Mouse (Mus musculus): ENCODE results near the gene Hpcal1. TPM values are rescaled to one million over a fixed set of nuclear protein-coding genes. Genes with fewer than 3 reads are reported as not detected.

Gene Hpcal1
- polyA plus RNA-seq, 1 experiment from 2014 or later: 48.0 TPM

DNA sequence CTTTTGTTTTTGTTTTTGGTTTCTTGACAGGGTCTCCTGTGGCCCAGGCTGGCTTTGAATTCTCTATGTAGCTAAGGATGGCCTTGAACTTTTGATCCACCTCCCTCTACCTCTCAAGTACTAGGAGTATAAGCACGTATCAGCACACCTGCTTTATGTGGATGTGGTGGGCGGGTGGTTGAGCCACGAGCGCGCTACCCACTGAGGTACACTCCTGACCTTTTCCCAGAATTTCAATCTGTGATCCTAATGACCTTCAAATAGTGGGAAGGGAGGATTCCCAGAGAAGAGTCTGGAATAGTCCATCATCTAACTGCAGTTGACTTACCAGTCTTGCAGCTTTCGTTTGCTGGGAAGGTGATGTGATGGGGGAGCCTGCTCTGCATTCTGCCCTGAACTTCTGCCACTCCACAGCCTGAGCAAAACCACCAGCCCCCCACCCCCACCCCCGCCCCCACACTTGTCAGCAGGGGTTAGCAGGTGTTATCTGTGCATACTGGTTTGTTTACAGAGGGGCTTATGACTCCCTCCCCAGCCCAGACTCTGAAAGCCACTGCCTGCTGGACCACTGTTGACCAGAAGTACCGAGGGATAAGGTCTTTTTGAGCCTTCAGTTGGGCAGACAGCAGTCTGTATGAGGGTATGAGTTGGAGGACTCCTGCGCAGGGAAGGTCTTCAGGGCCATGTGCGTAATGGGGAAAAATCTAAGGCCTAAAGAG is 46.4 kb downstream of the Hpcal1 start:
- Histone ChIP-seq H3K36me3 (ENCODE audit: control insufficient read depth, insufficient read depth, low read length) (no peaks in the 10 kb centered on the region), H3K4me3 (ENCODE audit: low read depth, low read length) (no peak overlapping the region), H3K9me3 (ENCODE audit: control insufficient read depth, low read length) (no peaks in the 10 kb centered on the region), H3K4me2 (replicated peaks; ENCODE audit: low read depth, low read length) (no peak overlapping the region), H3K4me1 (replicated peaks; ENCODE audit: control insufficient read depth, insufficient read depth, low read length) (no peaks in the 10 kb centered on the region), H3K9ac (ENCODE audit: low read depth, low read length) (no peak overlapping the region), H3K27ac (ENCODE audit: low read depth, low read length) (no peak overlapping the region), H3K27me3 (ENCODE audit: control insufficient read depth, insufficient read depth, low read length) (no peaks in the 10 kb centered on the region)
- WGBS: 84% methylated on average over 10 of the region's 10 CpGs
- no peak for DNase-seq (ENCODE audit: low spot score)
- no peak for ATAC-seq (ENCODE audit: low FRiP score)

DNA sequence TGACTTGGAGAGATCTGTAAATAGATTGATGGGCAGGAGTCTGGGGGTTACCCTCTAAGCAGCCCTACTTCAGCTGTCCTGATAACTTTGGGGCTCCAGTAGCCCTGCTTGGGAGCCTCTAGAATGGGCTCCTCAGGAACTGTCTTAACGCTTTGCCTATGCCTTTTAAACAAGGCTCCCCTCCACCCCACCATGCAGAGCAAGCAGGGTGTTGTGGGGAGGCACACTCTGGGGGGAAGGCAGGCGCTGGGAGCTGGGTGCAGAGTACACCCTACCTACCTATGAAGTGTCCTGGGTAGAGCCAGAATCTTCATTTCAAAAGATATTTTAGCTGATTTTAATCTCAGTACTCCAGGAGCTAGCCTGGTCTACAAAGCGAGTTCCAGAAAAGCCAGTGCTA is 47.2 kb downstream of the Hpcal1 start:
- H3K9me3 ChIP-seq (ENCODE audit: control insufficient read depth, low read length): no peaks in the 10 kb centered on the region
- no peak overlapping the region for H3K4me2 ChIP-seq (replicated peaks; ENCODE audit: low read depth, low read length)
- no peaks in the 10 kb centered on the region for H3K27me3 ChIP-seq (ENCODE audit: control insufficient read depth, insufficient read depth, low read length)
- H3K9ac ChIP-seq (ENCODE audit: low read depth, low read length): no peak overlapping the region
- no peaks in the 10 kb centered on the region for H3K36me3 ChIP-seq (ENCODE audit: control insufficient read depth, insufficient read depth, low read length)
- ATAC-seq (ENCODE audit: low FRiP score) (no peak), DNase-seq (ENCODE audit: low spot score) (no peak)
- no peak overlapping the region for H3K27ac ChIP-seq (ENCODE audit: low read depth, low read length)
- H3K4me3 ChIP-seq (ENCODE audit: low read depth, low read length): no peak overlapping the region
- 90% methylated on average over 3 of the region's 3 CpGs for WGBS
- no peaks in the 10 kb centered on the region for H3K4me1 ChIP-seq (replicated peaks; ENCODE audit: control insufficient read depth, insufficient read depth, low read length)

- no peaks in the 10 kb centered on the region for H3K4me1 ChIP-seq (replicated peaks; ENCODE audit: control insufficient read depth, insufficient read depth, low read length)
- no peak overlapping the region for H3K4me2 ChIP-seq (replicated peaks; ENCODE audit: low read depth, low read length)
Measured at GRCm38 (mm10) chr12:17738473-17738872, 47.8 kb downstream of the Hpcal1 start.

DNA sequence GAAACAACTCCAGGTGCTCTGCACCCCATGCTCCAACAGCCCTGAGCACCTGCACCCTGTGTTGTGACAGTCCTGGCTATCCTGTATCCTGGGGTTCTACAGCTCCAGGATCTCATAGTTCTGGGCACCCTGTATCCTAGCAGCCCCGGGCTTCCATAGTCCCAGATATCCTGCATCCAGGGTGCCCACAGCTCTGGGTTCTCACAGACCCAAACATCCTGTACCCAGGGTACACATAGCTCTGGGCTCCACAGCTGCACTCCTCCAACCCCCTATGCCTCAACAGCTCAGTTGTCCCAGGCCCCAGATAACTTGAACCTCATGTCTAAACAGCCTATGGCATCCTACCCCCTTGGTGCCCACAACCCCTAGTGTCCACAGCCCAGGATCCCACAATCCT is 49.6 kb downstream of the Hpcal1 start:
- Histone ChIP-seq H3K9ac (ENCODE audit: low read depth, low read length) (no peak overlapping the region), H3K4me1 (replicated peaks; ENCODE audit: control insufficient read depth, insufficient read depth, low read length) (no peaks in the 10 kb centered on the region), H3K27ac (ENCODE audit: low read depth, low read length) (no peak overlapping the region), H3K27me3 (ENCODE audit: control insufficient read depth, insufficient read depth, low read length) (no peaks in the 10 kb centered on the region), H3K9me3 (ENCODE audit: control insufficient read depth, low read length) (no peaks in the 10 kb centered on the region), H3K4me2 (replicated peaks; ENCODE audit: low read depth, low read length) (no peak overlapping the region), H3K4me3 (ENCODE audit: low read depth, low read length) (no peak overlapping the region), H3K36me3 (ENCODE audit: control insufficient read depth, insufficient read depth, low read length) (no peaks in the 10 kb centered on the region)
- no peak for ATAC-seq (ENCODE audit: low FRiP score)
- 95% methylated on average over 1 of the region's 1 CpGs for WGBS
- no peak for DNase-seq (ENCODE audit: low spot score)

More at GRCm38 (mm10) chr12:17738473-17738872, 47.8 kb downstream of the Hpcal1 start:
- no peak overlapping the region for H3K9ac ChIP-seq (ENCODE audit: low read depth, low read length)
- no peaks in the 10 kb centered on the region for H3K9me3 ChIP-seq (ENCODE audit: control insufficient read depth, low read length)
- no peaks in the 10 kb centered on the region for H3K27me3 ChIP-seq (ENCODE audit: control insufficient read depth, insufficient read depth, low read length)
- H3K36me3 ChIP-seq (ENCODE audit: control insufficient read depth, insufficient read depth, low read length): no peaks in the 10 kb centered on the region
- no peak for ATAC-seq (ENCODE audit: low FRiP score)
- no peak overlapping the region for H3K4me3 ChIP-seq (ENCODE audit: low read depth, low read length)
- WGBS: 39% methylated on average over 6 of the region's 6 CpGs
- no peak for DNase-seq (ENCODE audit: low spot score)
- no peak overlapping the region for H3K27ac ChIP-seq (ENCODE audit: low read depth, low read length)

DNA sequence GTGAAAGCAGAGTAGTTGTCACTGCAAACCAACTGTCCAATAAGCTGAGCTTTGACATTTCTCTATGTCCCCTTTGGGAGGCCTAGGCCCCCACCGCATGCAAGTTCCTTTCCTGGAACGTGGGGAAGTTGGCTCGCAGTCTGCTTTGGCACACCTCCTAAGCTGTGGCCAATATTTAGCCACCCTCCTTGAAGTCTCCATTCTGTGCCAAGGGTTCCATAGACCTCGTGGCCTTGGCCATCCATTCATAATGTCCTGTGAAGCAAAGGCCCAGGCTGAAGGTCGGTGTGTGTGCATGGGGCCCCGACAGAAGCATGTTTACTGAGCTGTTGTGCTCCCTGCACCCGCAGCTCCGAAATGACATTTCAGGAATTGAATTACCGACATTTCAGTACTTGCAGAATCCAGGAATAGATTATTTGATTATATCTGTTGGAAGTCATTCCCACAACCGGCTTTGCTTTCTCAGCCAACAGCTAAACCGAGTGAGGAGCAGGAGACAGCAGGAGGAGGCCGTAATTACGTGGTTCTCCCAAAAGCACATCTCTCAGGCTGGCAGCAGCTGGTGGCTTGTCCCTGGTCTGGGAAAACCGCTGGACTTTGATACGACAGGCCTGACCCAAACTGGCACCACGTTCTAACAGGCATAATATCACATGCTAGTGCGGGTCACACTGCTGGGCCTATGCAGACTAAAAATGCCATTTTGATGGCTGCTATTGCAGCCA is 51.1 kb downstream of the Hpcal1 start:
- WGBS: 83% methylated on average over 17 of the region's 17 CpGs
- no peak for DNase-seq (ENCODE audit: low spot score)

GRCm38 (mm10) chr12:17742571-17743321 is 52.1 kb downstream of the Hpcal1 start:
- 89% methylated on average over 11 of the region's 11 CpGs for WGBS
- Histone ChIP-seq H3K36me3 (ENCODE audit: control insufficient read depth, insufficient read depth, low read length) (no peaks in the 10 kb centered on the region), H3K27ac (ENCODE audit: low read depth, low read length) (no peak overlapping the region), H3K9me3 (ENCODE audit: control insufficient read depth, low read length) (no peaks in the 10 kb centered on the region), H3K4me3 (ENCODE audit: low read depth, low read length) (no peak overlapping the region), H3K4me1 (replicated peaks; ENCODE audit: control insufficient read depth, insufficient read depth, low read length) (peaks cover 4% of the 10 kb centered on the region), H3K9ac (ENCODE audit: low read depth, low read length) (no peak overlapping the region), H3K4me2 (replicated peaks; ENCODE audit: low read depth, low read length) (no peak overlapping the region), H3K27me3 (ENCODE audit: control insufficient read depth, insufficient read depth, low read length) (no peaks in the 10 kb centered on the region)
- ATAC-seq (ENCODE audit: low FRiP score) (no peak), DNase-seq (ENCODE audit: low spot score) (no peak)

More for the DNA sequence above, 51.1 kb downstream of the Hpcal1 start:
- Histone ChIP-seq H3K27ac (ENCODE audit: low read depth, low read length) (no peak overlapping the region), H3K36me3 (ENCODE audit: control insufficient read depth, insufficient read depth, low read length) (no peaks in the 10 kb centered on the region), H3K9ac (ENCODE audit: low read depth, low read length) (no peak overlapping the region), H3K4me3 (ENCODE audit: low read depth, low read length) (no peak overlapping the region), H3K4me2 (replicated peaks; ENCODE audit: low read depth, low read length) (no peak overlapping the region), H3K4me1 (replicated peaks; ENCODE audit: control insufficient read depth, insufficient read depth, low read length) (peaks cover 4% of the 10 kb centered on the region), H3K9me3 (ENCODE audit: control insufficient read depth, low read length) (no peaks in the 10 kb centered on the region), H3K27me3 (ENCODE audit: control insufficient read depth, insufficient read depth, low read length) (no peaks in the 10 kb centered on the region)
- no peak for ATAC-seq (ENCODE audit: low FRiP score)

DNA sequence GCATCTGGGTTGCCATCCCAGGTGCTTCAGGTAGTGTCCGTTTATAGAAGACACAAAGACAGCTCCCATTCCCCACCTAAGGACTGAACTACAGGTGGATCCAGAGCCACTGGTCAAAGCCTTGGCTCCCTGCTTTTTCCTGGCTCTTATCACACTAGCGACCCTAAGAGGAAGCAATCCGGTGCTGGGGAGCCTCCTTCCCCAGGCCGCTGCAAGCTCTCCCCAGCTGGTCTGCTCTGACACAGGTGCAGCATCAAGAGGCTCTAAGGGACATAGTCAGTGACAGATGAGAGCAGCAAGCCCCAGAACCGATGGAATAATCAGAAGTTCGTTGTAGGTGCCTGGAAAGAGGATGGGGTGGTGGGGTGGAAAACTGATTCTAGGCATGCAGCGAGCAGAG is 54.8 kb downstream of the Hpcal1 start:
- 73% methylated on average over 7 of the region's 7 CpGs for WGBS
- no peak for DNase-seq (ENCODE audit: low spot score)

DNA sequence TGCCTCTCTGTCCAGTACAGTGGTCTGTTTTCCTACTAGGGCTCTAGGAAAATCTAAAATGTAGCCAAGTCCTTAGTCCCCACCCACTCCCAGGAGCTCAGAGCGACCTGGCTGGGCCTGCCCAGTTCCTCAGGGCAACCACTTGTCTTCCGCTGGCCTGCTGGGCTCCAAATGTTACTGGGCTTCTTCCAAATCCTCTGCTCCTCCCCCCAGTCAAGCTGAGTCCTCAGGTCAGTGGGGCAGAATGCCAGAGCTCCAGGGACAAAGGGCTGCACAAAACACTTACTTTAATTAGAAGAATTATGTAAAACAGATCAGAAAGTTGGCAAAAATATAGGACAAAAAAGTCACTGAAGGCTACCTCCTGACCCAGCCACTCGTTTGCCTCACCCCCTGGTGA is 56.1 kb downstream of the Hpcal1 start:
- H3K4me3 ChIP-seq (ENCODE audit: low read depth, low read length): no peak overlapping the region
- no peak overlapping the region for H3K4me2 ChIP-seq (replicated peaks; ENCODE audit: low read depth, low read length)
- ATAC-seq (ENCODE audit: low FRiP score): no peak
- 16% methylated on average over 3 of the region's 3 CpGs for WGBS
- no peak overlapping the region for H3K27ac ChIP-seq (ENCODE audit: low read depth, low read length)
- no peaks in the 10 kb centered on the region for H3K9me3 ChIP-seq (ENCODE audit: control insufficient read depth, low read length)
- no peak for DNase-seq (ENCODE audit: low spot score)
- H3K36me3 ChIP-seq (ENCODE audit: control insufficient read depth, insufficient read depth, low read length): no peaks in the 10 kb centered on the region
- H3K4me1 ChIP-seq (replicated peaks; ENCODE audit: control insufficient read depth, insufficient read depth, low read length): peaks cover 4% of the 10 kb centered on the region
- H3K9ac ChIP-seq (ENCODE audit: low read depth, low read length): no peak overlapping the region
- H3K27me3 ChIP-seq (ENCODE audit: control insufficient read depth, insufficient read depth, low read length): no peaks in the 10 kb centered on the region

More for the DNA sequence above, 54.8 kb downstream of the Hpcal1 start:
- Histone ChIP-seq H3K4me3 (ENCODE audit: low read depth, low read length) (no peak overlapping the region), H3K27me3 (ENCODE audit: control insufficient read depth, insufficient read depth, low read length) (no peaks in the 10 kb centered on the region), H3K4me1 (replicated peaks; ENCODE audit: control insufficient read depth, insufficient read depth, low read length) (peaks cover 4% of the 10 kb centered on the region), H3K27ac (ENCODE audit: low read depth, low read length) (no peak overlapping the region), H3K36me3 (ENCODE audit: control insufficient read depth, insufficient read depth, low read length) (no peaks in the 10 kb centered on the region), H3K9ac (ENCODE audit: low read depth, low read length) (no peak overlapping the region), H3K9me3 (ENCODE audit: control insufficient read depth, low read length) (no peaks in the 10 kb centered on the region), H3K4me2 (replicated peaks; ENCODE audit: low read depth, low read length) (no peak overlapping the region)
- ATAC-seq (ENCODE audit: low FRiP score): no peak

Data from hindbrain, embryonic 11.5 days (tissue).